Mouse (Mus musculus): ENCODE results near the gene Gabrb2. TPM values are rescaled to one million over a fixed set of nuclear protein-coding genes. Genes with fewer than 3 reads are reported as not detected.

Gabrb2 gene
- polyA plus RNA-seq, 1 experiment from 2014 or later: 1.1 TPM

DNA sequence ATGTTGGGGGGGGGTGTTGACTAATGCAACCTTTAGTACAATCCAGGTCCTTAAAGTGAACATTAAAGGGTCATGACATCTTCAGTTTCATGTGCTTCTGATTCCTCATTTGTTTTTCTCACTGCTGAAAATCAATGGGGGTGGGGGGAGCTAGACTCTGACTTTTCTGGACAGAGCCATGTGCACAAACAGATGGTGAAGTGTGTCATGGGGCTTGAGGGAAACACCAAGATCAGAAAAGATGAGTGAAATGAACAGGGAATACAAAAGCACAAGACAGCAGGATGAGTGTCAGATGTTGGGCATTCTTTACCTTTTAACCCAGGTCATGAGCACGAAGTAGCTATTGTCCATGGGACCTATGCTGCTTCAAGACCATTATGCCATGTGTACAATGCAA lies 86.4 kb downstream of the Gabrb2 start:
- H3K9me3 ChIP-seq (ENCODE audit: control insufficient read depth, low read length): no peaks in the 10 kb centered on the region
- H3K4me2 ChIP-seq (ENCODE audit: low read depth, low read length): no peak overlapping the region
- no peaks in the 10 kb centered on the region for H3K36me3 ChIP-seq (ENCODE audit: control insufficient read depth, insufficient read depth, low read length)
- no peak overlapping the region for H3K27ac ChIP-seq (ENCODE audit: low read length)
- no peaks in the 10 kb centered on the region for H3K27me3 ChIP-seq (ENCODE audit: control insufficient read depth, insufficient read depth, low read depth, low read length)
- 71% methylated on average over 1 of the region's 1 CpGs for WGBS
- H3K4me1 ChIP-seq (replicated peaks; ENCODE audit: control insufficient read depth, insufficient read depth, low read length): no peaks in the 10 kb centered on the region
- H3K4me3 ChIP-seq (ENCODE audit: low read length): no peak overlapping the region
- ATAC-seq (ENCODE audit: low read depth): no peak
- H3K9ac ChIP-seq (ENCODE audit: low read length): no peak overlapping the region

GRCm38 (mm10) chr11:42521960-42522359 lies 102.4 kb downstream of the Gabrb2 start:
- no peak for ATAC-seq (ENCODE audit: low read depth)
- no peaks in the 10 kb centered on the region for H3K9me3 ChIP-seq (ENCODE audit: control insufficient read depth, low read length)
- H3K27ac ChIP-seq (ENCODE audit: low read length): no peak overlapping the region
- H3K4me3 ChIP-seq (ENCODE audit: low read length): no peak overlapping the region
- WGBS: 85% methylated on average over 2 of the region's 2 CpGs
- H3K4me1 ChIP-seq (replicated peaks; ENCODE audit: control insufficient read depth, insufficient read depth, low read length): no peaks in the 10 kb centered on the region
- H3K9ac ChIP-seq (ENCODE audit: low read length): no peak overlapping the region
- H3K36me3 ChIP-seq (ENCODE audit: control insufficient read depth, insufficient read depth, low read length): no peaks in the 10 kb centered on the region
- H3K4me2 ChIP-seq (ENCODE audit: low read depth, low read length): no peak overlapping the region
- no peaks in the 10 kb centered on the region for H3K27me3 ChIP-seq (ENCODE audit: control insufficient read depth, insufficient read depth, low read depth, low read length)

DNA sequence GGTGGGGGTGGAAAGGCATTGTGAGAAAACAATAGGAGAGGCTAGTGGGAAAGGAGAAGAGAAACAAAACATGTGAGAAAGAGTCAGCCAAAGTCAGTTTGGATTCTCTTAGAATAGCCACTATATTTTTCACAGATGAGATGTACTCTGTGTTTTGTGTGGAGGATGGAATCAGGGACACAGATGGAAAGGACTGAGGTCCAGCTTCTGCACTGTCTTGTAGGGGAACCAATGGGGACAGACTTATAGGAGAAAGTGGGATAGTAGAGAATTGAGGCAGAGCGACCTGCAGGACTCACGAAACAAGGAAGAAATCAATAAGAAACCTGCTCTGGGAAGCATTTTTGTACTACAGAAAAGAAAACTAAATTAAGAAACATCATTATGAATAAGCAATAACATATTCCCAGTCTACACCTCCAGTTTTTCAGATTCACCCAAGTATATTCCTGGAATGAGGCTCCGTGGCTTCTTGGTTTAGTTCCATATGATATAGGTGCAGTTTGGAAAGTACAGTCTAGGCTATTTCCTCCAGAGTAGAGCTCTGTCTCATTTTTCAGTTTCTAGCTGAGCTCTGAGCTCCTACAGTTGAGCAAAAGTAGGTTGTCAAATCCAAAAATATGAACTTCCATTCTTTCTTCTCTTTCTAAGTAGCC lies 108.8 kb downstream of the Gabrb2 start:
- Histone ChIP-seq H3K9me3 (ENCODE audit: control insufficient read depth, low read length) (no peaks in the 10 kb centered on the region), H3K36me3 (ENCODE audit: control insufficient read depth, insufficient read depth, low read length) (no peaks in the 10 kb centered on the region), H3K27ac (ENCODE audit: low read length) (no peak overlapping the region), H3K4me2 (ENCODE audit: low read depth, low read length) (no peak overlapping the region), H3K4me3 (ENCODE audit: low read length) (no peak overlapping the region), H3K9ac (ENCODE audit: low read length) (no peak overlapping the region), H3K4me1 (replicated peaks; ENCODE audit: control insufficient read depth, insufficient read depth, low read length) (no peaks in the 10 kb centered on the region), H3K27me3 (ENCODE audit: control insufficient read depth, insufficient read depth, low read depth, low read length) (no peaks in the 10 kb centered on the region)
- 92% methylated on average over 3 of the region's 3 CpGs for WGBS
- ATAC-seq (ENCODE audit: low read depth): no peak

DNA sequence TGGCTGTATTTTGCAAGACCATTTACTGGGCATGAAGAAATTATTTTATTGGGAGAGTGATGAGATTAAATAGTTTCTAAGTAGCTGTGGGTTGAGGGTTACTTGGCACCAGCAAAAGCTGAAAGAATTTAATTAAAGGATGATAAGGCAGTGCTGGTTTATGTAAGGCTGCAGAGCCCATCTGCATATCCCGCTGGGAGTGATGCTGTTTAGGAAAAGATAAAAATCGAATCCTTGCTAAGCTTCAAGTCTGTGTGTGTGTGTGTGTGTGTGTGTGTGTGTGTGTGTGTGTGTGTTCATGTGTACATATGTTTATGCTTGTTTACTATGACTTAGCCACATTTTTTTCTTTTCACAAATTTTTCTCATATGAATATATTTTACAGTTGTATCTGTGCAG lies 113.0 kb downstream of the Gabrb2 start:
- Histone ChIP-seq H3K27me3 (ENCODE audit: control insufficient read depth, insufficient read depth, low read depth, low read length) (no peaks in the 10 kb centered on the region), H3K4me2 (ENCODE audit: low read depth, low read length) (no peak overlapping the region), H3K36me3 (ENCODE audit: control insufficient read depth, insufficient read depth, low read length) (no peaks in the 10 kb centered on the region), H3K9ac (ENCODE audit: low read length) (no peak overlapping the region), H3K4me3 (ENCODE audit: low read length) (no peak overlapping the region), H3K27ac (ENCODE audit: low read length) (no peak overlapping the region), H3K9me3 (ENCODE audit: control insufficient read depth, low read length) (no peaks in the 10 kb centered on the region), H3K4me1 (replicated peaks; ENCODE audit: control insufficient read depth, insufficient read depth, low read length) (no peaks in the 10 kb centered on the region)
- ATAC-seq (ENCODE audit: low read depth): no peak
- 48% methylated on average over 2 of the region's 2 CpGs for WGBS

DNA sequence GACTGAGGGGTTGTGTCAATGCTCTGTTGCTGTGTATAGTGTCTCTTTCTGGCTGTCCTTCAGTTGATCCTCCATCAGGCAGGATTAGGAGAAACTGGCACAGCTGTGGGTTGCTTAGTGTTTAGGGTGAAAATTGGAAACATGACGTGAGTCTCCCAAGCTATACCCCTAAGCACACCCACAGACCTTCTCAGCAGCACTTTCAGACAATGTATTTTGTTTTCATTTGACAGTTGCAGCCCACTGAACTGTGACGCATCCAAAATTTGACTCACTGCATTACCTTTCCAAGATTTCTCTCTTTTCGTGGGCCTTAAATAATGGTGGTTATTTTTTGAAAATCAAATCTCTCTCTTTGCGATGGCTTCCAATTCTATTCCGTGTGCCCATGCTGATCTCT lies 115.7 kb downstream of the Gabrb2 start:
- H3K4me2 ChIP-seq (ENCODE audit: low read depth, low read length): no peak overlapping the region
- H3K9ac ChIP-seq (ENCODE audit: low read length): no peak overlapping the region
- no peak overlapping the region for H3K27ac ChIP-seq (ENCODE audit: low read length)
- no peaks in the 10 kb centered on the region for H3K9me3 ChIP-seq (ENCODE audit: control insufficient read depth, low read length)
- no peaks in the 10 kb centered on the region for H3K4me1 ChIP-seq (replicated peaks; ENCODE audit: control insufficient read depth, insufficient read depth, low read length)
- ATAC-seq (ENCODE audit: low read depth): no peak
- no peaks in the 10 kb centered on the region for H3K36me3 ChIP-seq (ENCODE audit: control insufficient read depth, insufficient read depth, low read length)
- no peak overlapping the region for H3K4me3 ChIP-seq (ENCODE audit: low read length)
- 74% methylated on average over 5 of the region's 5 CpGs for WGBS
- H3K27me3 ChIP-seq (ENCODE audit: control insufficient read depth, insufficient read depth, low read depth, low read length): no peaks in the 10 kb centered on the region

- no peak overlapping the region for H3K27ac ChIP-seq (ENCODE audit: low read length)
- H3K36me3 ChIP-seq (ENCODE audit: control insufficient read depth, insufficient read depth, low read length): no peaks in the 10 kb centered on the region
- 81% methylated on average over 1 of the region's 1 CpGs for WGBS
- H3K4me3 ChIP-seq (ENCODE audit: low read length): no peak overlapping the region
- no peaks in the 10 kb centered on the region for H3K9me3 ChIP-seq (ENCODE audit: control insufficient read depth, low read length)
- no peak overlapping the region for H3K4me2 ChIP-seq (ENCODE audit: low read depth, low read length)
- H3K27me3 ChIP-seq (ENCODE audit: control insufficient read depth, insufficient read depth, low read depth, low read length): no peaks in the 10 kb centered on the region
- H3K4me1 ChIP-seq (replicated peaks; ENCODE audit: control insufficient read depth, insufficient read depth, low read length): no peaks in the 10 kb centered on the region
- no peak overlapping the region for H3K9ac ChIP-seq (ENCODE audit: low read length)
- ATAC-seq (ENCODE audit: low read depth): no peak
Measured at GRCm38 (mm10) chr11:42535861-42536260, 116.3 kb downstream of the Gabrb2 start.

DNA sequence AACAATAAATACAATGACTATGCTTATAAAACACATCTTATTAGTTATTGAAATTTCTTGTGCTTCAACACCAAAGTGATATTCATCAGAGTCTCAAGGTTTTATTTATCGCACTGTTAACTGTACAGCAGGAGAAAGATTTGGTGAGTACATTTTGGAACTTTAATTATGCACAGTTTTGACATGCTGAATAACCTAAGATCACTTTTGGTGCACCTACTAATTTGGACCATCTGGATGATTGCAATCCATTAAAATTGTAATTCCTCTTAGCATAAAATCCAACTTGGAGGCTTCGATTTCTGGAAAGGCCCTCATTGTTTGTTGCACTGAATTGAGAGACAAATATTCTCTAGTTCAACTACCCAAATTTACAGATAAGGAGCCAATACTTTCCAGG lies 123.3 kb downstream of the Gabrb2 start:
- H3K27ac ChIP-seq (ENCODE audit: low read length): no peak overlapping the region
- no peaks in the 10 kb centered on the region for H3K36me3 ChIP-seq (ENCODE audit: control insufficient read depth, insufficient read depth, low read length)
- WGBS: 90% methylated on average over 2 of the region's 2 CpGs
- no peak overlapping the region for H3K4me3 ChIP-seq (ENCODE audit: low read length)
- no peak for ATAC-seq (ENCODE audit: low read depth)
- H3K4me1 ChIP-seq (replicated peaks; ENCODE audit: control insufficient read depth, insufficient read depth, low read length): no peaks in the 10 kb centered on the region
- H3K27me3 ChIP-seq (ENCODE audit: control insufficient read depth, insufficient read depth, low read depth, low read length): no peaks in the 10 kb centered on the region
- no peaks in the 10 kb centered on the region for H3K9me3 ChIP-seq (ENCODE audit: control insufficient read depth, low read length)
- H3K9ac ChIP-seq (ENCODE audit: low read length): no peak overlapping the region
- H3K4me2 ChIP-seq (ENCODE audit: low read depth, low read length): no peak overlapping the region

GRCm38 (mm10) chr11:42566023-42566422 lies 146.5 kb downstream of the Gabrb2 start:
- Histone ChIP-seq H3K4me3 (ENCODE audit: low read length) (no peak overlapping the region), H3K9me3 (ENCODE audit: control insufficient read depth, low read length) (no peaks in the 10 kb centered on the region), H3K27ac (ENCODE audit: low read length) (no peak overlapping the region), H3K36me3 (ENCODE audit: control insufficient read depth, insufficient read depth, low read length) (no peaks in the 10 kb centered on the region), H3K4me1 (replicated peaks; ENCODE audit: control insufficient read depth, insufficient read depth, low read length) (no peaks in the 10 kb centered on the region), H3K27me3 (ENCODE audit: control insufficient read depth, insufficient read depth, low read depth, low read length) (no peaks in the 10 kb centered on the region), H3K4me2 (ENCODE audit: low read depth, low read length) (no peak overlapping the region), H3K9ac (ENCODE audit: low read length) (no peak overlapping the region)
- no peak for ATAC-seq (ENCODE audit: low read depth)
- WGBS: 78% methylated on average over 5 of the region's 5 CpGs

DNA sequence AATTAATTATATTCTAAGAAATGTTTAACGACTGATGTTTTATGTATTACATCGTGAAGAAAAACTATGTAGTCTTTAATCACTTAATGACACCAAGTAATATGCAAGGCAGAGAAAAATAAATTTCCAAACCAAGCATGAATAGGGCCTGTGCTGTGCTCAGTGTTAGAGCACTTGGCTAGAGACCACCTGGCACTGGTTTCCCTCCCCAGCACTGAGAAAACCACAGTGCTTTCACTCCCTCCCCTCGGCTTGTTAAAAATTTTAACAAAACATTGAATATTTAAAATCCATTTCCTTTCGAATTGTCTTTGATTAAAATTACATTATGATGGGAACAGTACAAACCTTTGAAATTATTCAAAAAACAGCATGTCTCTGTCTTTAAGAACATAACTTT lies 151.9 kb downstream of the Gabrb2 start:
- no peaks in the 10 kb centered on the region for H3K27me3 ChIP-seq (ENCODE audit: control insufficient read depth, insufficient read depth, low read depth, low read length)
- no peaks in the 10 kb centered on the region for H3K4me1 ChIP-seq (replicated peaks; ENCODE audit: control insufficient read depth, insufficient read depth, low read length)
- H3K4me2 ChIP-seq (ENCODE audit: low read depth, low read length): no peak overlapping the region
- H3K4me3 ChIP-seq (ENCODE audit: low read length): no peak overlapping the region
- ATAC-seq (ENCODE audit: low read depth): no peak
- H3K9me3 ChIP-seq (ENCODE audit: control insufficient read depth, low read length): no peaks in the 10 kb centered on the region
- H3K36me3 ChIP-seq (ENCODE audit: control insufficient read depth, insufficient read depth, low read length): no peaks in the 10 kb centered on the region
- 64% methylated on average over 4 of the region's 4 CpGs for WGBS
- H3K27ac ChIP-seq (ENCODE audit: low read length): no peak overlapping the region
- H3K9ac ChIP-seq (ENCODE audit: low read length): no peak overlapping the region

Data from lung, embryonic 16.5 days (tissue).